Mouse (Mus musculus) stomach, postnatal 0 days (tissue): ENCODE measurements around the gene Catsperd.

Experiments used
- CTCF ChIP-seq: IDR thresholded peaks from 2 replicates; pipeline ENCODE4 v1.5.1; 2016; ENCODE audit warnings: antibody characterized with exemption, low read depth, mild to moderate bottlenecking, moderate library complexity
- EP300 ChIP-seq: optimal IDR thresholded peaks from 2 replicates; pipeline ENCODE3; 2016; ENCODE audit warnings: antibody characterized with exemption

DNA sequence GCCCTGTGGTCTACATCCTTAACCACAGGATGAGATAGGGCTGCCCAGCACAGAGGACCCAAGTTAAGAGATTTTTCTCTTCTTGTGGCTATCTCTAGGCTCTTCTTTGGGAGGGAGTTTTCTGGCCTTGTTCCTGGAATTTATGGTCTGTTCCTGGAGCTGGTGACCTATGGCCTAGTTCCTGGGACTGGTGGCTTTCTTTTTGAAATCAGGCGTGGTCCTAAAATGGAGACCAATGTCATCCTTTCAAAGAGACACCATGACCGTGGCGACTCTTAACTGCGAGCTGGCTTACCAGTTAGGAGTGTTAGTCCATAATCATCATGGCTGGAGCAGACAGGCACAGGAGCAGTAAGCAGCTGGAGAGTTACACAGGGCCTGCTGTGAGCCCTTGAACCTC lies 38.4 kb downstream of the Catsperd start:
- TF ChIP-seq CTCF = no peak
- TF ChIP-seq EP300 = no peak
